In the genomic region with DNA sequence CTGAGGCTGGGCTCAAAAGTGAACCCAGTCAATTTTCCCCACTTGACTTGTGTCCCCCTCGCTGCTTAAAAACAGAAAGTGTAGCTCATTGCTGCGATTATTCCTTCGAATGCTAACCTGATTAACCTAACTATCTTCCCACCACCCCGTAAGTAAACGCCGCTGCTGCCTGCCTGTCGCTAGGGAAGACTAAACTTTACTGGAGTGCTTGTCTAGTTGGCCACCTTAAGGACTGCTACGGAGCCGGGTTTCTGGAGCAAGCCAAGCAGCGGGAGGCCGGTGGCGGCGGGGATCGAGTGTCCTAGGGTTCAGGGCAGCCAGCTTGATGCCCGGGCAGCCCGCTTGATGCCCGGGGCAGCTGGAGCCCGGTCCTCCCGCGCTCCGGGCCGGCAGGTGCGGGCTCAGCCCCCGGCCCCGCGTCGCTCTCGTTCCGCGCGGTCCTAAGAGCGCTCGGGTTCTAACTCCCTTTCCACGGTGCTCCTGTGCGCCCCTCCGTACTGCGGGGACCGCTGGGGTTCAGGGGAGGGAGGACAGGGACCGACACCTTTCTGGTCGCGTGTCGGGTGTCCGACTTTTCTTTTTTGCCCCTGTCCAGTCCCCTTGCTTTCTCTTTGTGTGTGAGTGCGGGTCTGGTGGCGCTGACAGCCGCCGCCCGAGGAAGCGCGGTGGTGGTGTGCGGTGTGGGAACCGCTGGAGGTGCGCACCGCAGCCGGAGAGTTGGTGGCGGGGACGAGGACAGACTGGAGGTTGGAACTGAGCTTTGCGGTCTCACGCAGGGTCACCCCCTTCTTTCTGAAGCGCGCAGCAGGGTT, we compare ENCODE assay signal across 7 mouse cellular contexts. TPM values are rescaled to one million over a fixed set of nuclear protein-coding genes. Genes with fewer than 3 reads are reported as not detected.
DNase-seq lines count a peak whose midpoint lies in the region; ATAC-seq and TF ChIP-seq lines count a peak whose summit lies in the region.

No protein-coding gene starts in this region.

- no peaks in the 10 kb centered on the region for H3K9me3 ChIP-seq in embryonic facial prominence, embryonic 11.5 days (replicated peaks; ENCODE audit: control insufficient read depth, low read length)
- H3K9me3 ChIP-seq in heart, embryonic 13.5 days, result no peaks in the 10 kb centered on the region
- no peaks in the 10 kb centered on the region for H3K9me3 ChIP-seq in kidney, postnatal 0 days (replicated peaks; ENCODE audit: low read length)
- no peaks in the 10 kb centered on the region for H3K9me3 ChIP-seq in stomach, embryonic 14.5 days (ENCODE audit: control insufficient read depth, low read depth, low read length)

- peak; percentile 7 for ATAC-seq in embryonic facial prominence, embryonic 11.5 days (replicated peaks; ENCODE audit: insufficient number of reproducible peaks, low FRiP score, low TSS enrichment, low read depth)
- no peak for ATAC-seq in heart, embryonic 13.5 days (ENCODE audit: extremely low read depth, insufficient number of reproducible peaks, low FRiP score, low TSS enrichment)
- 0 out of 2 replicates have a peak, but pooled peaks have one; percentile 20 for ATAC-seq in kidney, postnatal 0 days (replicated peaks; ENCODE audit: low FRiP score, low read depth)
- no peak for ATAC-seq in stomach, embryonic 14.5 days (ENCODE audit: insufficient number of reproducible peaks, insufficient read depth, low FRiP score, low read depth)

- H3K27ac ChIP-seq in embryonic facial prominence, embryonic 11.5 days (replicated peaks; ENCODE audit: low read depth, low read length), result no peak overlapping the region
- H3K27ac ChIP-seq in heart, embryonic 13.5 days (replicated peaks), result peak overlapping the region; percentile 77
- H3K27ac ChIP-seq in kidney, postnatal 0 days, result peak overlapping the region; percentile 72
- peak overlapping the region; percentile 69 for H3K27ac ChIP-seq in stomach, embryonic 14.5 days (ENCODE audit: low read length)

- under 1% methylated on average over 61 of the region's 61 CpGs for WGBS in embryonic facial prominence, embryonic 11.5 days
- WGBS in heart, embryonic 13.5 days, result under 1% methylated on average over 61 of the region's 61 CpGs
- under 1% methylated on average over 60 of the region's 61 CpGs for WGBS in kidney, postnatal 0 days
- under 1% methylated on average over 59 of the region's 61 CpGs for WGBS in stomach, embryonic 14.5 days

- peaks cover 11% of the 10 kb centered on the region; the same call in 1 of the 2 replicates for H3K4me1 ChIP-seq in embryonic facial prominence, embryonic 11.5 days (ENCODE audit: control insufficient read depth, insufficient read depth, low read length)
- peaks cover 37% of the 10 kb centered on the region for H3K4me1 ChIP-seq in heart, embryonic 13.5 days
- H3K4me1 ChIP-seq in kidney, postnatal 0 days (replicated peaks; ENCODE audit: insufficient read depth, low read length), result peaks cover 10% of the 10 kb centered on the region; the same call in 1 of the 2 replicates
- H3K4me1 ChIP-seq in stomach, embryonic 14.5 days (ENCODE audit: control insufficient read depth, insufficient read depth, low read length), result 0 out of 2 replicates have a peak, but pooled peaks cover 6% of the 10 kb centered on the region

- DNase-seq in CD4-positive helper T cell, adult 2 months (ENCODE audit: low read depth, low spot score), result peak; percentile 17
- peak; percentile 61 for DNase-seq in ZHBTc4 (ENCODE audit: low read depth, low spot score)
- peak; percentile 64 for DNase-seq in embryonic facial prominence, embryonic 11.5 days (ENCODE audit: low spot score)
- DNase-seq in kidney, postnatal 0 days (ENCODE audit: low spot score), result peak; percentile 57
- DNase-seq in lung, postnatal 4 days, result peak; percentile 16 to 30

- peaks cover 57% of the 10 kb centered on the region for H3K27me3 ChIP-seq in embryonic facial prominence, embryonic 11.5 days (ENCODE audit: control insufficient read depth, insufficient read depth, low read length)
- peaks cover 75% of the 10 kb centered on the region for H3K27me3 ChIP-seq in heart, embryonic 13.5 days (replicated peaks)
- H3K27me3 ChIP-seq in kidney, postnatal 0 days (ENCODE audit: insufficient read depth, low read length), result peaks cover 18% of the 10 kb centered on the region
- peaks cover 22% of the 10 kb centered on the region for H3K27me3 ChIP-seq in stomach, embryonic 14.5 days (ENCODE audit: control insufficient read depth, insufficient read depth, low read length)

- H3K4me3 ChIP-seq in embryonic facial prominence, embryonic 11.5 days (ENCODE audit: low read depth, low read length), result peak overlapping the region; percentile 53
- H3K4me3 ChIP-seq in heart, embryonic 13.5 days, result peak overlapping the region; percentile 67
- peak overlapping the region; percentile 63 for H3K4me3 ChIP-seq in kidney, postnatal 0 days (replicated peaks; ENCODE audit: low read depth, low read length)
- H3K4me3 ChIP-seq in stomach, embryonic 14.5 days (ENCODE audit: low read depth, low read length), result peak overlapping the region; percentile 41

- peak overlapping the region; percentile 59 for H3K9ac ChIP-seq in embryonic facial prominence, embryonic 11.5 days (replicated peaks; ENCODE audit: low read length)
- peak overlapping the region; percentile 80 for H3K9ac ChIP-seq in heart, embryonic 13.5 days
- peak overlapping the region; percentile 61 for H3K9ac ChIP-seq in kidney, postnatal 0 days (ENCODE audit: low read depth, low read length)
- peak overlapping the region; percentile 52 for H3K9ac ChIP-seq in stomach, embryonic 14.5 days (replicated peaks; ENCODE audit: low read depth, low read length)

- TF ChIP-seq CTCF in kidney, postnatal 0 days (IDR thresholded peaks at IDR 0.05; ENCODE audit: low read depth), result no peak

- H3K36me3 ChIP-seq in embryonic facial prominence, embryonic 11.5 days (replicated peaks; ENCODE audit: control insufficient read depth, insufficient read depth, low read depth, low read length), result no peaks in the 10 kb centered on the region
- no peaks in the 10 kb centered on the region for H3K36me3 ChIP-seq in heart, embryonic 13.5 days
- no peaks in the 10 kb centered on the region for H3K36me3 ChIP-seq in kidney, postnatal 0 days (ENCODE audit: insufficient read depth, low read length)
- H3K36me3 ChIP-seq in stomach, embryonic 14.5 days (ENCODE audit: control insufficient read depth, insufficient read depth, low read length), result no peaks in the 10 kb centered on the region

- H3K4me2 ChIP-seq in embryonic facial prominence, embryonic 11.5 days (ENCODE audit: low read depth, low read length), result peak overlapping the region; percentile 78
- peak overlapping the region; percentile 95 for H3K4me2 ChIP-seq in heart, embryonic 13.5 days
- peak overlapping the region; percentile 87 for H3K4me2 ChIP-seq in kidney, postnatal 0 days (ENCODE audit: low read length)
- peak overlapping the region; percentile 89 for H3K4me2 ChIP-seq in stomach, embryonic 14.5 days (replicated peaks; ENCODE audit: low read depth, low read length)

RNA-seq across cellular contexts. Expression of a gene that starts 4.5 kb away (rescaled TPM):
- 7.5 and 8.5 TPM in 2 replicates for polyA plus RNA-seq in embryonic facial prominence, embryonic 11.5 days (2014; fragmentation: Nextera tagmentation; extraction: Ambion mirVana)
- 7.6 and 9.2 TPM in 2 replicates for polyA plus RNA-seq in heart, embryonic 13.5 days (2015; fragmentation: Nextera tagmentation; extraction: Ambion mirVana)
- 15.3 and 16.3 TPM in 2 replicates for polyA plus RNA-seq in kidney, postnatal 0 days (2015; fragmentation: Nextera tagmentation; extraction: Ambion mirVana)
- 12.6 and 13.3 TPM in 2 replicates for polyA plus RNA-seq in stomach, embryonic 14.5 days (2014; fragmentation: Nextera tagmentation; extraction: Ambion mirVana)

Comparison
In these comparisons a context has a peak if more than half of its experiments do, and no peak if none do; other contexts are left out.
1. ATAC-seq: peak in embryonic facial prominence, embryonic 11.5 days (single experiment) and kidney, postnatal 0 days (single experiment); none in heart, embryonic 13.5 days (single experiment) and stomach, embryonic 14.5 days (single experiment).
2. Peak in every context shown above with its lines, with median percentiles within 50 percentile points of each other: DNase-seq, H3K4me2 ChIP-seq, H3K4me3 ChIP-seq and H3K9ac ChIP-seq.